Mouse (Mus musculus) CH12.LX (cell line): Measurements from ENCODE around the gene Eml2. TPM values are rescaled to one million over a fixed set of nuclear protein-coding genes. Genes with fewer than 3 reads are reported as not detected.

Experiments
- DNase-seq: peaks from one replicate; pipeline ENCODE4 v3.0.0-alpha.2; 2013; ENCODE audit errors: extremely low read depth
- H3K27ac ChIP-seq: 2 replicates; pipeline ENCODE4 v1.5.1; 2012; ENCODE audit warnings: low read depth, mild to moderate bottlenecking, control low read depth, moderate library complexity; ENCODE audit not compliant: insufficient read depth
- H3K27me3 ChIP-seq: replicated peaks from 2 replicates; pipeline ENCODE3; 2012; ENCODE audit warnings: inconsistent platforms
- H3K36me3 ChIP-seq, 2 experiments: replicated peaks in 1 of 2; 2 replicates each; pipeline versions ENCODE3 to v1.6.1; 2012; ENCODE audit warnings: inconsistent platforms in 1 of 2, low read length in 1 of 2, mild to moderate bottlenecking in 1 of 2, mixed read lengths in 1 of 2, moderate library complexity in 1 of 2; ENCODE audit not compliant: control insufficient read depth in 1 of 2, insufficient read depth in 1 of 2
- H3K4me1 ChIP-seq, 2 experiments: 2 replicates each; pipeline ENCODE4 v1.6.1; 2012; ENCODE audit warnings: inconsistent platforms in 1 of 2, moderate library complexity in 1 of 2; ENCODE audit not compliant: insufficient read depth in 2 of 2, control insufficient read depth in 1 of 2
- H3K4me2 ChIP-seq: 2 replicates; pipeline ENCODE4 v1.6.1; 2012; ENCODE audit warnings: low read depth, mild to moderate bottlenecking, control low read depth; ENCODE audit not compliant: poor library complexity, insufficient read depth, severe bottlenecking
- H3K4me3 ChIP-seq, 3 experiments: fragments of 150-350 bp in 1 of 3; sonication (generic) in 1 of 3; replicated peaks in 1 of 3; 2 replicates each; pipeline versions ENCODE3 to v1.5.1; 2011 to 2012; ENCODE audit warnings: low read depth in 2 of 3, low read length in 2 of 3, mild to moderate bottlenecking in 2 of 3, moderate library complexity in 2 of 3, control low read depth in 1 of 3, improper control_type of control experiment in 1 of 3, inconsistent platforms in 1 of 3, mixed read lengths in 1 of 3; ENCODE audit not compliant: poor library complexity in 1 of 3
- H3K79me2 ChIP-seq: replicated peaks from 2 replicates; pipeline ENCODE4 v1.6.1; 2012; ENCODE audit warnings: mild to moderate bottlenecking, moderate library complexity; ENCODE audit not compliant: control insufficient read depth, poor library complexity, insufficient read depth, severe bottlenecking; ENCODE audit errors: extremely low read depth
- H3K9ac ChIP-seq: 2 replicates; pipeline ENCODE4 v1.6.1; 2012; ENCODE audit warnings: low read depth, mild to moderate bottlenecking, control low read depth, moderate library complexity; ENCODE audit not compliant: insufficient read depth
- H3K9me3 ChIP-seq: replicated peaks from 2 replicates; pipeline ENCODE3; 2012; ENCODE audit warnings: low read length, inconsistent platforms, mixed read lengths
- BHLHE40 ChIP-seq: IDR thresholded peaks from 2 replicates; pipeline ENCODE4 v1.6.1; 2011; ENCODE audit warnings: mild to moderate bottlenecking, low read depth, low read length, improper control_type of control experiment
- CHD1 ChIP-seq: IDR thresholded peaks from 2 replicates; pipeline ENCODE4 v1.6.1; 2012; ENCODE audit warnings: low read depth, low read length, improper control_type of control experiment, inconsistent platforms
- CHD2 ChIP-seq: IDR thresholded peaks from 2 replicates; pipeline ENCODE4 v1.6.1; 2011; ENCODE audit warnings: low read length, improper control_type of control experiment
- CTCF ChIP-seq, 2 experiments: IDR thresholded peaks in 1 of 2; conservative IDR thresholded peaks in 1 of 2; 2 replicates each; pipeline ENCODE4 v1.5.1; 2011 to 2012; ENCODE audit warnings: low read depth in 2 of 2, low read length in 2 of 2, improper control_type of control experiment in 1 of 2, inconsistent platforms in 1 of 2, mild to moderate bottlenecking in 1 of 2, moderate library complexity in 1 of 2
- E2F4 ChIP-seq: IDR thresholded peaks from 2 replicates; pipeline ENCODE4 v1.6.1; 2011; ENCODE audit warnings: low read depth, low read length, improper control_type of control experiment; ENCODE audit not compliant: insufficient replicate concordance
- ETS1 ChIP-seq: conservative IDR thresholded peaks from 2 replicates; pipeline ENCODE4 v1.6.1; 2012; ENCODE audit warnings: low read depth, mild to moderate bottlenecking, inconsistent platforms, low read length, improper control_type of control experiment, moderate library complexity
- GABPA ChIP-seq: IDR thresholded peaks from 2 replicates; pipeline ENCODE4 v1.6.1; 2012; ENCODE audit warnings: low read depth, low read length, improper control_type of control experiment, inconsistent platforms; ENCODE audit not compliant: insufficient replicate concordance
- IRF4 ChIP-seq: IDR thresholded peaks from 2 replicates; pipeline ENCODE4 v1.6.1; 2014; ENCODE audit warnings: low read depth, mild to moderate bottlenecking, inconsistent platforms, low read length, improper control_type of control experiment
- KAT2A ChIP-seq: IDR thresholded peaks from 2 replicates; pipeline ENCODE4 v1.6.1; 2012; ENCODE audit warnings: low read length, improper control_type of control experiment, inconsistent platforms; ENCODE audit not compliant: insufficient replicate concordance
- MAX ChIP-seq: IDR thresholded peaks from 2 replicates; pipeline ENCODE4 v1.6.1; 2011; ENCODE audit warnings: low read length, improper control_type of control experiment
- MAZ ChIP-seq: IDR thresholded peaks from 2 replicates; pipeline ENCODE4 v1.6.1; 2012; ENCODE audit warnings: low read depth, mild to moderate bottlenecking, inconsistent platforms, low read length, improper control_type of control experiment, moderate library complexity
- MEF2A ChIP-seq: IDR thresholded peaks from 2 replicates; pipeline ENCODE4 v1.6.1; 2014; ENCODE audit warnings: low read depth, mild to moderate bottlenecking, inconsistent platforms, low read length, improper control_type of control experiment, borderline replicate concordance
- MYC ChIP-seq: IDR thresholded peaks from 2 replicates; pipeline ENCODE4 v1.6.1; 2011; ENCODE audit warnings: low read depth, mild to moderate bottlenecking, improper control_type of control experiment, low read length
- NELFE ChIP-seq: IDR thresholded peaks from 2 replicates; pipeline ENCODE4 v1.6.1; 2011; ENCODE audit warnings: low read depth, low read length, improper control_type of control experiment
- NRF1 ChIP-seq: IDR thresholded peaks from 2 replicates; pipeline ENCODE4 v1.6.1; 2014; ENCODE audit warnings: low read depth, mild to moderate bottlenecking, inconsistent platforms, low read length, improper control_type of control experiment, moderate library complexity
- RAD21 ChIP-seq: IDR thresholded peaks from 2 replicates; pipeline ENCODE4 v1.6.1; 2011; ENCODE audit warnings: low read depth, mild to moderate bottlenecking, low read length, improper control_type of control experiment, moderate library complexity
- SMC3 ChIP-seq: IDR thresholded peaks from 2 replicates; pipeline ENCODE4 v1.6.1; 2011; ENCODE audit warnings: low read depth, low read length, improper control_type of control experiment
- TBP ChIP-seq: conservative IDR thresholded peaks from 2 replicates; pipeline ENCODE4 v1.6.1; 2011; ENCODE audit warnings: low read depth, low read length, improper control_type of control experiment
- TCF12 ChIP-seq: IDR thresholded peaks from 2 replicates; pipeline ENCODE4 v1.6.1; 2014; ENCODE audit warnings: low read depth, mild to moderate bottlenecking, inconsistent platforms, low read length, improper control_type of control experiment
- USF2 ChIP-seq: conservative IDR thresholded peaks from 2 replicates; pipeline ENCODE4 v1.6.1; 2011; ENCODE audit warnings: low read depth, low read length, improper control_type of control experiment
- ZC3H11A ChIP-seq: IDR thresholded peaks from 2 replicates; pipeline ENCODE4 v1.6.1; 2012; ENCODE audit warnings: low read depth, mild to moderate bottlenecking, inconsistent platforms, low read length, improper control_type of control experiment
- ZKSCAN1 ChIP-seq: IDR thresholded peaks from 2 replicates; pipeline ENCODE4 v1.6.1; 2012; ENCODE audit warnings: low read depth, inconsistent platforms, low read length, improper control_type of control experiment, borderline replicate concordance
- ZMIZ1 ChIP-seq: IDR thresholded peaks from 2 replicates; pipeline ENCODE4 v1.6.1; 2012; ENCODE audit warnings: low read depth, mild to moderate bottlenecking, inconsistent platforms, low read length, improper control_type of control experiment
- dilution Hi-C: fragments of 300-500 bp; cut with MboI; formaldehyde crosslinking; loops from 2 replicates; pipeline ENCODE4 v1.14.3; 2020; ENCODE audit warnings: low sequenced_read_pairs; ENCODE audit not compliant: extremely low pct_unique_long_range_greater_than_20kb, extremely low pct_ligation_motif_present
- in situ Hi-C: fragments of 300-500 bp; cut with MboI; formaldehyde crosslinking; loops from 3 replicates; pipeline ENCODE4 v1.14.3; 2019; ENCODE audit warnings: low sequenced_read_pairs, low pct_ligation_motif_present, low pct_unique_long_range_greater_than_20kb, mixed read lengths
- polyA plus RNA-seq: library from polyadenylated mRNA; unstranded; fragments of >175 nt; gene quantifications from 2 replicates; pipeline ENCODE4 v1.2.1, GENCODE M21; 2012; ENCODE audit warnings: low read depth; ENCODE audit not compliant: insufficient read length
- total RNA-seq, 2 experiments: library from RNA; depleted of rRNA; stranded (reverse); fragments of 300-350 nt in 1 of 2; fragments of >200 nt in 1 of 2; gene quantifications; 2 replicates each; pipeline ENCODE4 v1.2.3; 2012 to 2014

Eml2 gene
- total and polyA plus RNA-seq, 3 experiments, result 12.3 to 52.4 (median 29.1) TPM

DNA sequence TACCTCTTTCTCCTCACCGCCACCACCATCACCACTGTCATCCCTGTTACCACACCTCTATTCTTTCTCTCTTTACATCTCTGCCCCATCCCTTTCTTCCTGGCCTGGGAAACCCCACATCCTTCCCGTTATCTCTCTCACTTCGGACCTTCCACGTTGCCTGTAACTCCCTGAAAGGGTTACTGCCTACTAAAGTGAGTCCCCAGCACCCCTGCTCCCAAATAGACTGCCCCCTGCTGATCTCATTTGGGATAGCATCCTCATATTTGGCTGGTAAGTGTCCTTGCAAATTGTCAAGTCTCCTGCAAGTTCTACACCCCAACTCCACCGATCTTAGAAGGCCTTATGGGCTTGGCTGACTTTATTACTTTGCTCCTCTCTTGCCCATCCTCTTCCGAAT lies 20.5 kb downstream of the Eml2 start (continued):
- TF ChIP-seq MAZ, result no peak
- TF ChIP-seq E2F4, result no peak

DNA sequence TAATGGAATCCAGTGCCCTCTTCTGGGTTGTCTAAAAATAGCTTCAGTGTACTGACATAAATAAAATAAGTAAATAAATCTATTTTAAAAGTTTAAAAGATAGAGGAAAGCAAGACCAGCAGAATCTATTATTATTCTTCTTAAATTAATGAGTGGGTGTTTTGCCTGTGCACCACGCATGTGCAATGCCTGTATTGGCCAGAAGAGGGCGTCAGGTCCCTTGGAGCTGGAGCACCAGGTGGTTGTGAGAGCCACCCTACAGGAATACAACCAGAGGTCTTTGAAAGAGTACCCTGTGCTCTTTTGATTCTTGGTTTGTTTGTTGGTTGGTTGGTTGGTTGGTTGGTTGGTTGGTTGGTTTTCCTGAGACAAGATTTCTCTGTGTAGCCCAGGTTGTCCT lies 21.8 kb downstream of the Eml2 start:
- dilution Hi-C loops (no loop called here), in situ Hi-C loops (no loop called here)
- Histone ChIP-seq H3K79me2 (no peaks in the 10 kb centered on the region), H3K36me3 (peaks cover 59 to 84% of the 10 kb centered on the region in 2 experiments), H3K27ac (no peak overlapping the region), H3K4me3 (no peak overlapping the region), H3K9ac (no peak overlapping the region), H3K4me2 (no peak overlapping the region), H3K27me3 (no peaks in the 10 kb centered on the region), H3K9me3 (peaks cover 13% of the 10 kb centered on the region), H3K4me1 (peaks cover 17 to 18% of the 10 kb centered on the region in 2 experiments)
- TF ChIP-seq TBP (no peak), CHD2 (no peak), E2F4 (no peak), ZC3H11A (no peak), MAX (no peak), TCF12 (no peak), ZKSCAN1 (no peak), IRF4 (no peak), NRF1 (no peak), RAD21 (peak; percentile 46), BHLHE40 (no peak), GABPA (no peak), KAT2A (no peak), CHD1 (no peak), MYC (no peak), USF2 (no peak), ETS1 (no peak), ZMIZ1 (no peak), MEF2A (no peak), NELFE (no peak), SMC3 (peak; percentile 63), CTCF (conservative IDR thresholded peaks at IDR 0.05 in 1 of 2, IDR thresholded peaks at IDR 0.05 in 1 of 2; ENCODE audit: low read depth in 2 of 2, low read length in 2 of 2) (peak; percentile 58 to 71; a peak in 3 of 4 replicates)
- DNase-seq, result peak; percentile 46
